Mouse (Mus musculus): ENCODE results near the gene Sf3a3. TPM values are rescaled to one million over a fixed set of nuclear protein-coding genes. Genes with fewer than 3 reads are reported as not detected.

Sf3a3 gene
- polyA plus RNA-seq, 1 experiment from 2014 or later = 101 TPM

GRCm38 (mm10) chr4:124685004-124685403, 29.6 kb upstream of the Sf3a3 start:
- Histone ChIP-seq H3K4me3 (no peak overlapping the region), H3K36me3 (peaks cover 69% of the 10 kb centered on the region), H3K4me2 (no peak overlapping the region), H3K9ac (no peak overlapping the region), H3K27me3 (no peaks in the 10 kb centered on the region), H3K27ac (replicated peaks) (no peak overlapping the region), H3K9me3 (no peaks in the 10 kb centered on the region), H3K4me1 (replicated peaks) (no peaks in the 10 kb centered on the region)
- 67% methylated on average over 4 of the region's 4 CpGs for WGBS
- no peak for ATAC-seq (ENCODE audit: low read depth)

DNA sequence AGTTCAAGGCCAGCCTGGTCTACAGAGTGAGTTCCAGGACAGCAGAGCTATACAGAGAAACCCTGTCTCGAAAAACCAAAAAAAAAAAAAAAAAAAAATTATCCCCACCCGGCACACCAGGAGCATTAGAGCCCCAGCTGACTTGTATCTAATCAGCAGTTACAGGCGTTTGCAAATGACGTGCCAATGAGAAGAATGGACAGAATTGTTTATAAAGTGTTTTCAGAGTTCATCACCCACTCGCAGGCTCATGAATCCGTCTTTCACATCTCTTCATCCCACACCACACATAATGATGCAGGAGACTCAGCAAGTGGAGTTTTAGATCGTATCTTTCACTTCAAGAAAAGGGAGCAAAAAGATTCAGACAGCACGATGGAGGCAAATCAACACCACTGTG, 29.1 kb upstream of the Sf3a3 start:
- peaks cover 65% of the 10 kb centered on the region for H3K36me3 ChIP-seq
- no peak overlapping the region for H3K4me3 ChIP-seq
- no peak overlapping the region for H3K27ac ChIP-seq (replicated peaks)
- no peaks in the 10 kb centered on the region for H3K27me3 ChIP-seq
- 88% methylated on average over 8 of the region's 8 CpGs for WGBS
- no peak overlapping the region for H3K9ac ChIP-seq
- ATAC-seq (ENCODE audit: low read depth) = no peak
- no peaks in the 10 kb centered on the region for H3K4me1 ChIP-seq (replicated peaks)
- no peaks in the 10 kb centered on the region for H3K9me3 ChIP-seq
- no peak overlapping the region for H3K4me2 ChIP-seq

DNA sequence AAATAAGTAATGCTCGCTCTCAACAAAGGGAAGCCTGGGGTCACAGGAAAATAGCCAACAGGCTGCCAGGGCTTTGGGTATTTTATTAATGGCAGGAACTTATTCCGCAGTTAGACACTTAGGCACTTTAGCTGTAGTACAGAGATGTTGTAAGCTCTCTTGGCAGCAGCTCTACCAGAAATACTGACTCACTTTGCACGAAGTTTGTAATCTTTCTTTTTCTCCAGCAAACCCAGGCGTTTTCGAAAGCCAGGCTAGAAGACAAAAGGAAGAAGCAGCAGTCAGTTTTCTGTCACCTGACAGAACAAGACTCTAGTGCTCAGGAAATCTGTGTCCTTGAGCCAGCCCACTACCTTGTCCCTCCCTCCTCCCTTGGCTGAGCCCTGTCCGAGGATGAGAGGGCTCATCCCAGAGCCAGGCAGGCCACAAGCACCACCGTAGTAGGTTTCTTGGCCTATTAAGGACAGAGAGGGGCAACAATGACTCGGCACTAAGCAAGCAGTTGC, 28.6 kb upstream of the Sf3a3 start:
- no peaks in the 10 kb centered on the region for H3K9me3 ChIP-seq
- H3K4me3 ChIP-seq = no peak overlapping the region
- no peak overlapping the region for H3K27ac ChIP-seq (replicated peaks)
- no peak for ATAC-seq (ENCODE audit: low read depth)
- 88% methylated on average over 8 of the region's 8 CpGs for WGBS
- H3K27me3 ChIP-seq = no peaks in the 10 kb centered on the region
- peaks cover 4% of the 10 kb centered on the region for H3K4me1 ChIP-seq (replicated peaks)
- no peak overlapping the region for H3K9ac ChIP-seq
- no peak overlapping the region for H3K4me2 ChIP-seq
- H3K36me3 ChIP-seq = peaks cover 60% of the 10 kb centered on the region

DNA sequence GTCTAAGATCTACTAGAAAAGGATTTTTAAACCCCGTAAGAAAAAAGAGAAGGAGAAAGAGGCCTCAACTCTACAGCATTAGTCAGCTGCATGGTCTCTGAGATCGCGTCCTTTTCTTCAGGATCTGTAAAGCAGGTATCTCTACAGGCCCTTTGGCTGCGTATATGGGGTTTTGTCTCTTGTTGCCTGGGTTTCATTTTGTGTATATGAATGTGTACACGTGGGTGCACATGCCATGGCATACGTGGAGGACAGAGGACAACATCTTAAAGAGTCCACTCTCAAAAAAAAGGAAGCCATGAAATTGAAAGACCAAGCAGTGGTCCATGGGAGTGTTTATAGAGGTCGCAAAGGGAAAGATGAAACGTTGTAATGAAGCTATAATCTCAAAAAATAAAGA, 23.1 kb upstream of the Sf3a3 start:
- no peak overlapping the region for H3K27ac ChIP-seq (replicated peaks)
- peaks cover 28% of the 10 kb centered on the region for H3K4me1 ChIP-seq (replicated peaks)
- 90% methylated on average over 8 of the region's 8 CpGs for WGBS
- H3K9ac ChIP-seq = no peak overlapping the region
- no peaks in the 10 kb centered on the region for H3K9me3 ChIP-seq
- ATAC-seq (ENCODE audit: low read depth) = no peak
- no peak overlapping the region for H3K4me2 ChIP-seq
- peaks cover 16% of the 10 kb centered on the region for H3K27me3 ChIP-seq
- H3K4me3 ChIP-seq = no peak overlapping the region
- 0 out of 2 replicates have a peak, but pooled peaks cover 8% of the 10 kb centered on the region for H3K36me3 ChIP-seq

GRCm38 (mm10) chr4:124692416-124692861, 22.1 kb upstream of the Sf3a3 start:
- WGBS = 82% methylated on average over 3 of the region's 3 CpGs
- ATAC-seq (ENCODE audit: low read depth) = no peak

DNA sequence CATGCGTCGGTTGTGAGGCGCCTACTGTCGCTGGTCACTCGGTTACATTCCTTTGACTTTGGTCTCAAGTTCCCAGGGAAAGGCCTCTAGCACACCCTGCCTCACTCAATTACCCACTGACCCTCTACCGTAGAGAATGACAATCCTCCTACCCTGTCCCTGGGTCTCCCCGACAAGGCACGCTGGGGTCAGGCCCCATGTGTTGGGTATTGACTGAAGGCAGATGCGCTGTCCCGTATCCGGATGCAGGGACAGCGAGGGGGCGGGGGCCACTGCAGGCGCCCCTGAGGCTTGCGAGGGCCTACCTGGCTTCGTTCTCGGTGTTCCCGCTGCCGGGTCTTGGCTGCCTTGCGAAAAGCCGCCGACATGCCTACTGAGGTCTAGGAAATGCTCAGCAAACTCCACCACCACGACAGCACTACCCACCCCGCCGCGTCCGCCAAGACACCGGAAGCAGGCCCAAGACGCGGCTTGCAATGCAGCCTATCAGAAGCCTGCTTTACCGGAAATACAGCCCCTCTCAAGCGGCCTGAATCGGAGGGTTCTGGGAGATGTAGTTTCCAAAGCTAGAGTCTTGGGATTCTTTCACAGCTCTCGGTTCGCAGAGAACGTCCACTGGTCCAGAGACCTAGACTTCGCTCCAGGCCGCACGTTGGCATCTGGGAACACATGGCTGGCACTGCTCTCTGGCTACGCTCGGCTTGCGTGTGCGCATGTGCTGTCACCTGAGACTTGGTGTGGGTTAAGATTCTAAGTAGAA, 21.3 kb upstream of the Sf3a3 start, which contains the start of gene Utp11:
TSS of gene Utp11 (minus strand) at position 466 of the 760 bp plus-strand sequence.
- Histone ChIP-seq H3K4me3 (peak within 1 kb of the TSS; percentile 88), H3K27me3 (peaks cover 21% of the 10 kb centered on the region), H3K4me2 (peak within 1 kb of the TSS; percentile 82), H3K36me3 (no peaks in the 10 kb centered on the region), H3K27ac (replicated peaks) (peak within 1 kb of the TSS; percentile 59; the same call in 1 of the 2 replicates), H3K9ac (peak within 1 kb of the TSS; percentile 95), H3K4me1 (replicated peaks) (peaks cover 28% of the 10 kb centered on the region), H3K9me3 (no peaks in the 10 kb centered on the region)
- peak; percentile 98 for ATAC-seq (ENCODE audit: low read depth)
- 1% methylated on average over 43 of the region's 43 CpGs for WGBS

More at GRCm38 (mm10) chr4:124692416-124692861, 22.1 kb upstream of the Sf3a3 start:
- Histone ChIP-seq H3K9me3 (no peaks in the 10 kb centered on the region), H3K4me3 (peak overlapping the region; percentile 88), H3K36me3 (0 out of 2 replicates have a peak, but pooled peaks cover under 1% of the 10 kb centered on the region), H3K4me1 (replicated peaks) (peaks cover 28% of the 10 kb centered on the region), H3K27ac (replicated peaks) (no peak overlapping the region), H3K9ac (peak overlapping the region; percentile 95), H3K27me3 (peaks cover 21% of the 10 kb centered on the region), H3K4me2 (peak overlapping the region; percentile 82)

GRCm38 (mm10) chr4:124694572-124694971, 20.0 kb upstream of the Sf3a3 start:
- no peak for ATAC-seq (ENCODE audit: low read depth)
- Histone ChIP-seq H3K4me1 (replicated peaks) (peaks cover 30% of the 10 kb centered on the region), H3K4me2 (no peak overlapping the region), H3K4me3 (no peak overlapping the region), H3K9me3 (no peaks in the 10 kb centered on the region), H3K27ac (replicated peaks) (no peak overlapping the region), H3K36me3 (no peaks in the 10 kb centered on the region), H3K9ac (no peak overlapping the region), H3K27me3 (peaks cover 29% of the 10 kb centered on the region)
- WGBS = 94% methylated on average over 2 of the region's 2 CpGs

DNA sequence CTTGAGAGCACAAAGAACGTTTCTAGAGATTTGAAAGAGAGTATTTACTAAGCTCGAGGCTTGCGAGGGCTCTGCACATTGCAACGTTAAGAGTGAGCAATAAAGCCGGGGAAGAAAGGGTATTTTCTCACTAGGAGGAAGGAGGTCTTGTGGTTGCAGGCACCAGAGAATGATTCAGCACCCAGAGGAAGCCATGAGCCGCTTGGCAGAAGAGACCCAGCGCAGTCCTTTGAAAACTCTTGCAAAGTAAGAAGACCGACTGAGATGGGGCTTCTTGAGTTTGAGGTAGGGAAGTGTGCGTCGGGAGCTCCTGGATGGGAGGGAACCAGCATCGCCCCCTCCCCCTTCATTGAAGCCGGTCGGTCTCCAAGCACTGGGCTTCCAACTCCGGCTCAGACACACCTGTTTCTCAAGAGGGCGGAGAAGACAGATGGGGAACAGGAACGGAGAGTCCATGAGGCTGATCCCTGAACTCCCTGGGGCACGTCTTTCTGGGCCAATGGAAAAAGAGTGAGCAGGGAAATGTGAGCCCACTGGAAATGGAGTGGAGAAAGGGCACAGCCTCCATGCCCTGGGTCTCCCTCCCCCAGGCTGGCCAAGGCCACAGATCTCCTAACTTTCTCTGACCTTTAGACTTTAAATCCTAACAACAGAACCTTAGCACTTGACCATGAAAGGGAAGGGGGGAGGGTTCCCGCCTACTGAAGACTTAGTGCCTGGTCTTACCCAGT, 18.6 kb upstream of the Sf3a3 start:
- Histone ChIP-seq H3K9me3 (no peaks in the 10 kb centered on the region), H3K4me3 (no peak overlapping the region), H3K36me3 (no peaks in the 10 kb centered on the region), H3K4me1 (replicated peaks) (peaks cover 38% of the 10 kb centered on the region), H3K27ac (replicated peaks) (no peak overlapping the region), H3K4me2 (no peak overlapping the region), H3K9ac (no peak overlapping the region), H3K27me3 (peaks cover 41% of the 10 kb centered on the region)
- no peak for ATAC-seq (ENCODE audit: low read depth)
- 11% methylated on average over 18 of the region's 18 CpGs for WGBS

- peaks cover 37% of the 10 kb centered on the region for H3K4me1 ChIP-seq (replicated peaks)
- H3K27ac ChIP-seq (replicated peaks) = no peak overlapping the region
- H3K9ac ChIP-seq = no peak overlapping the region
- H3K4me2 ChIP-seq = peak overlapping the region; percentile 96
- peaks cover 69% of the 10 kb centered on the region for H3K27me3 ChIP-seq
- no peaks in the 10 kb centered on the region for H3K9me3 ChIP-seq
- no peak for ATAC-seq (ENCODE audit: low read depth)
- peak overlapping the region; percentile 58; the same call in 1 of the 2 replicates for H3K4me3 ChIP-seq
- 11% methylated on average over 6 of the region's 6 CpGs for WGBS
- no peaks in the 10 kb centered on the region for H3K36me3 ChIP-seq
Observed at GRCm38 (mm10) chr4:124699791-124700190, 14.8 kb upstream of the Sf3a3 start.

- ATAC-seq (ENCODE audit: low read depth) = peak; percentile 54
- WGBS = under 1% methylated on average over 44 of the region's 59 CpGs
- H3K9ac ChIP-seq = peak within 1 kb of the TSS; percentile 77
- peak within 1 kb of the TSS; percentile 46 for H3K27ac ChIP-seq (replicated peaks)
- H3K4me2 ChIP-seq = peak within 1 kb of the TSS; percentile 96
- H3K36me3 ChIP-seq = no peaks in the 10 kb centered on the region
- peaks cover 42% of the 10 kb centered on the region for H3K4me1 ChIP-seq (replicated peaks)
- H3K9me3 ChIP-seq = no peaks in the 10 kb centered on the region
- H3K4me3 ChIP-seq = peak within 1 kb of the TSS; percentile 58
- H3K27me3 ChIP-seq = peaks cover 63% of the 10 kb centered on the region
Observed at GRCm38 (mm10) chr4:124700248-124700971, 14.2 kb upstream of the Sf3a3 start, which contains the start of gene Fhl3. TSS of gene Fhl3 (plus strand) at chr4:124700701.

- 3% methylated on average over 22 of the region's 22 CpGs for WGBS
- Histone ChIP-seq H3K27me3 (peaks cover 54% of the 10 kb centered on the region), H3K4me2 (peak overlapping the region; percentile 96), H3K36me3 (no peaks in the 10 kb centered on the region), H3K9ac (peak overlapping the region; percentile 77), H3K9me3 (no peaks in the 10 kb centered on the region), H3K4me1 (replicated peaks) (peaks cover 47% of the 10 kb centered on the region), H3K4me3 (peak overlapping the region; percentile 58), H3K27ac (replicated peaks) (peak overlapping the region; percentile 46)
- 0 out of 2 replicates have a peak, but pooled peaks have one; percentile 20 for ATAC-seq (ENCODE audit: low read depth)
Observed at GRCm38 (mm10) chr4:124701052-124701845, 13.3 kb upstream of the Sf3a3 start.

Measured in neural tube, embryonic 13.5 days (tissue).